Mouse (Mus musculus) MEL-GATA-1-ER (cell line): ENCODE measurements around the gene Smim6.

ENCODE experiments used
- DNase-seq: peaks from one replicate; pipeline ENCODE4 v3.0.0-alpha.2; 2012; ENCODE audit warnings: low read depth; ENCODE audit errors: extremely low read depth

Gene Smim6

GRCm38 (mm10) chr11:115933747-115934110, 21.9 kb downstream of the Smim6 start:
- no peak for DNase-seq

GRCm38 (mm10) chr11:115939690-115940329, 28.0 kb downstream of the Smim6 start:
- DNase-seq, result peak; percentile 59

- DNase-seq, result no peak
Observed at GRCm38 (mm10) chr11:115941980-115942379, 30.2 kb downstream of the Smim6 start.

GRCm38 (mm10) chr11:115945247-115945646, 33.4 kb downstream of the Smim6 start:
- no peak for DNase-seq

GRCm38 (mm10) chr11:115946221-115946828, 34.5 kb downstream of the Smim6 start:
- no peak for DNase-seq

- no peak for DNase-seq
Observed at GRCm38 (mm10) chr11:115948316-115948715, 36.5 kb downstream of the Smim6 start.

- no peak for DNase-seq
Observed at GRCm38 (mm10) chr11:115950719-115951118, 38.9 kb downstream of the Smim6 start.

GRCm38 (mm10) chr11:115954712-115955111, 42.9 kb downstream of the Smim6 start:
- DNase-seq, result no peak

- no peak for DNase-seq
Observed at GRCm38 (mm10) chr11:115955195-115955858, 43.5 kb downstream of the Smim6 start.

- no peak for DNase-seq
Observed at GRCm38 (mm10) chr11:115956453-115956852, 44.6 kb downstream of the Smim6 start.

- DNase-seq, result no peak
Observed at GRCm38 (mm10) chr11:115957971-115958370, 46.2 kb downstream of the Smim6 start.

- no peak for DNase-seq
Observed at GRCm38 (mm10) chr11:115959018-115959417, 47.2 kb downstream of the Smim6 start.

GRCm38 (mm10) chr11:115962651-115963412, 51.0 kb downstream of the Smim6 start:
- no peak for DNase-seq
